Mouse (Mus musculus) spleen, postnatal 14 days (tissue): Measurements from ENCODE around the gene Pfkfb4.
A peak's percentile ranks its signal among the peaks of the same experiment; 100 is the strongest.

Experiments used
- DNase-seq, 2 experiments: peaks; one replicate each; pipeline ENCODE4 v3.0.0; 2021 to 2022; ENCODE audit warnings: low spot score in 2 of 2

Gene Pfkfb4

GRCm38 (mm10) chr9:109032435-109032834 is 40.9 kb downstream of the Pfkfb4 start:
- DNase-seq: no peak

GRCm38 (mm10) chr9:109038086-109038895 is 46.7 kb downstream of the Pfkfb4 start, which contains the start of gene Shisa5:
Gene Shisa5, plus strand, starts transcription at chr9:109038565.
- DNase-seq: peak; percentile 54 to 57

- DNase-seq: no peak
Measured at GRCm38 (mm10) chr9:109038901-109039364, 47.4 kb downstream of the Pfkfb4 start.

- no peak for DNase-seq
Measured at GRCm38 (mm10) chr9:109039681-109040080, 48.1 kb downstream of the Pfkfb4 start.

- no peak for DNase-seq
Measured at GRCm38 (mm10) chr9:109040216-109040615, 48.6 kb downstream of the Pfkfb4 start.

GRCm38 (mm10) chr9:109040906-109041305 is 49.3 kb downstream of the Pfkfb4 start:
- no peak for DNase-seq

- peak in 1 of 2 experiments; percentile 0 for DNase-seq
Measured at GRCm38 (mm10) chr9:109041351-109041750, 49.8 kb downstream of the Pfkfb4 start.

GRCm38 (mm10) chr9:109046306-109046705 is 54.7 kb downstream of the Pfkfb4 start:
- peak; percentile 50 to 68 for DNase-seq

- no peak for DNase-seq
Measured at GRCm38 (mm10) chr9:109049316-109049715, 57.7 kb downstream of the Pfkfb4 start.

- DNase-seq: no peak
Measured at GRCm38 (mm10) chr9:109049996-109050673, 58.6 kb downstream of the Pfkfb4 start.

- DNase-seq: peak in 1 of 2 experiments; percentile 6
Measured at GRCm38 (mm10) chr9:109050674-109050997, 59.1 kb downstream of the Pfkfb4 start.

GRCm38 (mm10) chr9:109051011-109051501 is 59.5 kb downstream of the Pfkfb4 start:
- peak in 1 of 2 experiments; percentile 32 for DNase-seq

- DNase-seq: peak; percentile 10 to 25
Measured at GRCm38 (mm10) chr9:109051651-109052489, 60.3 kb downstream of the Pfkfb4 start.

- DNase-seq: peak in 1 of 2 experiments; percentile 8
Measured at GRCm38 (mm10) chr9:109052490-109053260, 61.1 kb downstream of the Pfkfb4 start.

GRCm38 (mm10) chr9:109053366-109053765 is 61.8 kb downstream of the Pfkfb4 start:
- DNase-seq: no peak

GRCm38 (mm10) chr9:109053851-109054250 is 62.3 kb downstream of the Pfkfb4 start:
- DNase-seq: no peak

- DNase-seq: peak in 1 of 2 experiments; percentile 33
Measured at GRCm38 (mm10) chr9:109054712-109055111, 63.1 kb downstream of the Pfkfb4 start.

GRCm38 (mm10) chr9:109055271-109056030 is 63.9 kb downstream of the Pfkfb4 start:
- no peak for DNase-seq

GRCm38 (mm10) chr9:109056081-109056690 is 64.6 kb downstream of the Pfkfb4 start:
- DNase-seq: no peak

GRCm38 (mm10) chr9:109056916-109057315 is 65.3 kb downstream of the Pfkfb4 start:
- DNase-seq: no peak
